In genomic region chr8:73352301-73353107, GRCm38 (mm10) we compare ENCODE assay signal across 8 mouse cellular contexts. TPM values are rescaled to one million over a fixed set of nuclear protein-coding genes. Genes with fewer than 3 reads are reported as not detected.
DNase-seq lines count a peak whose midpoint lies in the region; ATAC-seq lines count a peak whose summit lies in the region.

No protein-coding gene starts in this region.

- no peaks in the 10 kb centered on the region for H3K9me3 ChIP-seq in forebrain, embryonic 14.5 days (replicated peaks; ENCODE audit: control insufficient read depth, low read length)

- DNase-seq in MN1 (ENCODE audit: low spot score) = peak; percentile 66
- peak; percentile 51 for DNase-seq in forebrain, embryonic 14.5 days (ENCODE audit: low spot score)
- peak; percentile 53 to 63 for DNase-seq in heart, postnatal 36 days
- peak; percentile 41 to 43 for DNase-seq in layer of hippocampus, postnatal 36 days
- DNase-seq in lung, postnatal 36 days = peak; percentile 34
- DNase-seq in right cerebral cortex, adult 2 months (ENCODE audit: low spot score in 2 of 2) = peak; percentile 39 to 48

- H3K4me1 ChIP-seq in brown adipose tissue, adult 24 weeks (ENCODE audit: control insufficient read depth, insufficient read depth, insufficient read length, low read length) = peaks cover 9% of the 10 kb centered on the region; the same call in 1 of the 2 replicates
- peaks cover 24% of the 10 kb centered on the region for H3K4me1 ChIP-seq in forebrain, embryonic 14.5 days (ENCODE audit: control insufficient read depth, insufficient read depth, low read length)

- ATAC-seq in forebrain, embryonic 14.5 days = peak; percentile 38
- ATAC-seq in megakaryocyte-erythroid progenitor cell, adult 5-6 weeks (replicated peaks; ENCODE audit: low FRiP score, low TSS enrichment, poor library complexity, severe bottlenecking) = no peak

- no peaks in the 10 kb centered on the region for H3K27me3 ChIP-seq in forebrain, embryonic 14.5 days (replicated peaks; ENCODE audit: control insufficient read depth, insufficient read depth, low read length)

- H3K9ac ChIP-seq in forebrain, embryonic 14.5 days (ENCODE audit: low read length) = peak overlapping the region; percentile 92

- peak overlapping the region; percentile 76 for H3K4me3 ChIP-seq in brown adipose tissue, adult 24 weeks (ENCODE audit: insufficient read depth, low read depth, low read length)
- H3K4me3 ChIP-seq in forebrain, embryonic 14.5 days (ENCODE audit: low read depth, low read length) = peak overlapping the region; percentile 82

- no peaks in the 10 kb centered on the region for H3K36me3 ChIP-seq in forebrain, embryonic 14.5 days (ENCODE audit: control insufficient read depth, insufficient read depth, low read length)

- H3K4me2 ChIP-seq in forebrain, embryonic 14.5 days (ENCODE audit: low read length) = peak overlapping the region; percentile 77

- 0 out of 2 replicates have a peak overlapping the region, but pooled peaks have one; percentile 12 for H3K27ac ChIP-seq in brown adipose tissue, adult 24 weeks (replicated peaks; ENCODE audit: low read depth, low read length)
- peak overlapping the region; percentile 96 for H3K27ac ChIP-seq in forebrain, embryonic 14.5 days (ENCODE audit: low read depth, low read length)

- intact Hi-C loops in heart, postnatal 36 days (cut with DNase I) = loop anchor here (5.0 to 10.0 kb wide), 2 partner anchors 350 to 628 kb away; partner anchors contain the start of gene Sin3b

- under 1% methylated on average over 54 of the region's 56 CpGs for WGBS in forebrain, embryonic 14.5 days

RNA-seq across cellular contexts. Expression of gene Large1, which starts 0.8 kb away (rescaled TPM):
- 7.5 and 9.1 TPM in 2 replicates for polyA plus RNA-seq in brown adipose tissue, adult 24 weeks (2012; ENCODE audit: insufficient read depth, insufficient read length, missing spikeins)
- polyA plus RNA-seq in forebrain, embryonic 14.5 days (2014; fragmentation: Nextera tagmentation; extraction: Ambion mirVana) = 18.8 and 19.6 TPM in 2 replicates
- 10 to 100 TPM; 36.9 to 37.8 TPM for total RNA-seq in heart, postnatal 36 days (2021)
- 100 to 1,000 TPM; 152 to 153 TPM for total RNA-seq in layer of hippocampus, postnatal 36 days (2021)
- total RNA-seq in megakaryocyte-erythroid progenitor cell, adult 5-6 weeks (2014; fragmentation: Nextera tagmentation) = 1.5 TPM in 2 replicates
- total RNA-seq in megakaryocyte-erythroid progenitor cell, adult 5-6 weeks (2017) = 0.66 and 0.88 TPM in 2 replicates

Comparison
In these comparisons a context has a peak if more than half of its experiments do, and no peak if none do; other contexts are left out.
1. RNA of gene Large1, which starts 0.8 kb away (total RNA-seq): 152 to 153 TPM in layer of hippocampus, postnatal 36 days and 36.9 to 37.8 TPM in heart, postnatal 36 days; 0.66 to 1.5 TPM in megakaryocyte-erythroid progenitor cell, adult 5-6 weeks; every median in the first group is over 10 times any median in the second.
2. Peak in every context shown above with its lines, with median percentiles within 50 percentile points of each other: DNase-seq.